Mouse (Mus musculus): ENCODE measurements around the gene Rgcc.

Rgcc gene

DNA sequence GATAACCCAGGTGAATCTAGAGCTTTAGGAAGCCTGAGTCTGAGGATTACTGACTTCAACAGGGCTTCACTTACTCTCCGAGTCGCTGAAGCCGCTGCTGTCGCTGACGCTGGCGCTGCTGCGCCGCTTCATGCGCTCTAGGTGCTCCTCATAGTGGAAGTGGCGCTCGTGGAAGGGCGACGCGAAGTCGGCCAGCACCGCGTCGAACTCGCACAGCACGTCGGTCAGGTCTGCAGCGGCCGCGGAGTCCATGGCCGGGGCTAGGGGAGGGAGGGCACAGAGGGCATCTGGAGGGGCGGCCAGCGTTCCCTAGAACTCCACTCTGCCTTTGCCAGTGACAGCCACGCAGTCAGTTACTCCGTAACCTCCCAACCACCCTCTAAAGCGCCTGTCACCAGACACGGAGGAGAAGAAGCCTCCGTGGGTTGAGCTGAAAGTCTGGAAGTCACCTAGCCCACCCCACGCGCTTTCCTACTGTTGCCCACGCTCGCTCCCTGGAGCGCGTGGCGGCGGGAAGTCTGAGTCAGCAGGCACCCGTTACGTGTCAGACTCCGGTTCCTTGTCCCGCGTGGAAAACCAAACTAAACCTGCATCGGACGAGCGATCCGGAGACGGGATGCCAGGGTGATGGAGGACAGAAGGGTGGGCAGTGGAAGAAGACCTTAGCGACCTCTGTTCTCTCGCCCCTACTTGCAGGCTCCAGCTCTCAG is 649 bp downstream of the Rgcc start:
- DNase-seq (ENCODE audit: low spot score in 2 of 2), result peak; percentile 68 to 71

DNA sequence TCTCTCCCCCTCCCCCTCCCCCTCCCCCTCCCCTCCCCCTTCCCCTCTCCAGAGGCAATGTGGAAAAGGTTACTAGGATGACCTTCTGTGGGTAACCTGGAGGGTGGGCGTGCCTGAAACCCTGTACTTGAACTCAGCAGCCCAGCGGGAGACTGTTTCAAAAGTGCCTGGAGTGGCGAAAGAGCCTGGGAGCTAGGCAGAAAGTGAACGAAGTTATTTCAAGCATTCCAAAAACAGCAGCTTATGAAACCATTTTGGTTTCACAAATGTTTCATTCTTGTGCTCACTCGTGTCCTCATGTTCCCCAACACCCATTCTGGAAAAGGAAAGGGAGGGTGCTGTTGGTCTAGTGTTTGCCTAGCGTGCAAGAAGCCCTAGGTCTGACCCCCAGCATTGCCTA is 1.6 kb downstream of the Rgcc start:
- DNase-seq (ENCODE audit: low spot score in 2 of 2), result peak in 1 of 2 experiments; percentile 27

- no peak for DNase-seq (ENCODE audit: low spot score in 2 of 2)
These were observed 2.2 kb downstream of the Rgcc start for GRCm38 (mm10) chr14:79299230-79299629.

- DNase-seq (ENCODE audit: low spot score in 2 of 2), result no peak
These were observed 3.0 kb downstream of the Rgcc start for GRCm38 (mm10) chr14:79298314-79298992.

- no peak for DNase-seq (ENCODE audit: low spot score in 2 of 2)
These were observed 4.6 kb downstream of the Rgcc start for GRCm38 (mm10) chr14:79296836-79297235.

- DNase-seq (ENCODE audit: low spot score in 2 of 2), result no peak
These were observed 5.2 kb downstream of the Rgcc start for GRCm38 (mm10) chr14:79296201-79296600.

GRCm38 (mm10) chr14:79295579-79295978 is 5.9 kb downstream of the Rgcc start:
- DNase-seq (ENCODE audit: low spot score in 2 of 2), result no peak

DNA sequence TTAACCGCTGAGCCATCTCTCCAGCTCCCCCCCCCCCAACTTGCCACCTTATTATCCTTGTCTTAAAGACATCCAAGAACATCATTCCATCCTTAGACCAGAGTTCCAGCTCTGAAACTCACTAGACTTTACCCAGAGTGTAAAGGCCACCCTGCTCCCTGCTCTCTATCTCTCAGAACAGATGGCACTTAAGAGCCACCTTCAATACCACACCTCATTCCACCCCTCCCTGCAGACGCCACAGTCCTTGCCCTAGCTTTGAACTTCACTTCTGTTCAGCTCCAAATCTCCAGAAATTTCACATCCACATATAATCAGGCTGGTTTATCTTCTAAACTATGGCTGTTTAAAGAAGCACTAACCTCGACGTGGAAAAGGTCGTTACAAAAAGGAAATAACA is 6.5 kb downstream of the Rgcc start:
- DNase-seq (ENCODE audit: low spot score in 2 of 2), result no peak

DNA sequence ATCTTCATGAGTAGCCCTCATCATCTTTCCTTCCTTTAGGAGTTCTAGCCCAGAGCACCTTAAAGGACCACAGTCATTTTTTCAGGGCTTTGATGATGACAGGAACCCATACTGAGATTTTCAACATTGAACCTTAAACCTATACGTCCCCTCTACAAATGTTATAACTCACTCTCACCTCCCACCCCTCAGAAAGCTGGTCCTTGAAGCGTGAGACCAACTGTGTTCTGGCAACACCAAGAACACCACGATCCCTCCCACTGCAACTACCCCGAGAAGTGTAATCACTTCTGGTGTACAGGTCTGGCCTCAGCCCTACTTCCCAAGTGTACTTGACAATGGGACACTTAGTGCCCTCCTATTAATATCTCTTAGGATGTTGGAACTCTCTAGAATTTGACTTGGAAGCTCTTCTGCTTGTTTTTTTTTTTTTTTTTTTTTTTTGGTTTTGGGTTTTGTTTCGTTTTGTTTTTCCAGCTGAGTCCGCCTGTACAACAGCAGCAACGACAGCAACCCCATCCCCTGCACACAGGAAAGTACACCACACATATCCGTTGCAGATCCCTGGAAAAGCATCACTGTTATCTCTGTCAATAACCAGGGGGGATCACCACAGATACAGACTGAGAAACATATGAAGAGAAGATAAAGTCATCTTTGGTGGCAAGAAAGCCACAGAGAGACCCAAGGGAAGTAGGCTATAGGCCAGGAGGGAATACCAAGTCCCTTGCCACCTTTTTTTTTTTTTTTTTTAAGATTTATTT is 7.2 kb downstream of the Rgcc start:
- DNase-seq (ENCODE audit: low spot score in 2 of 2), result no peak

GRCm38 (mm10) chr14:79293119-79293780 is 8.2 kb downstream of the Rgcc start:
- no peak for DNase-seq (ENCODE audit: low spot score in 2 of 2)

- DNase-seq (ENCODE audit: low spot score in 2 of 2), result no peak
These were observed 9.8 kb downstream of the Rgcc start for GRCm38 (mm10) chr14:79291629-79292028.

DNA sequence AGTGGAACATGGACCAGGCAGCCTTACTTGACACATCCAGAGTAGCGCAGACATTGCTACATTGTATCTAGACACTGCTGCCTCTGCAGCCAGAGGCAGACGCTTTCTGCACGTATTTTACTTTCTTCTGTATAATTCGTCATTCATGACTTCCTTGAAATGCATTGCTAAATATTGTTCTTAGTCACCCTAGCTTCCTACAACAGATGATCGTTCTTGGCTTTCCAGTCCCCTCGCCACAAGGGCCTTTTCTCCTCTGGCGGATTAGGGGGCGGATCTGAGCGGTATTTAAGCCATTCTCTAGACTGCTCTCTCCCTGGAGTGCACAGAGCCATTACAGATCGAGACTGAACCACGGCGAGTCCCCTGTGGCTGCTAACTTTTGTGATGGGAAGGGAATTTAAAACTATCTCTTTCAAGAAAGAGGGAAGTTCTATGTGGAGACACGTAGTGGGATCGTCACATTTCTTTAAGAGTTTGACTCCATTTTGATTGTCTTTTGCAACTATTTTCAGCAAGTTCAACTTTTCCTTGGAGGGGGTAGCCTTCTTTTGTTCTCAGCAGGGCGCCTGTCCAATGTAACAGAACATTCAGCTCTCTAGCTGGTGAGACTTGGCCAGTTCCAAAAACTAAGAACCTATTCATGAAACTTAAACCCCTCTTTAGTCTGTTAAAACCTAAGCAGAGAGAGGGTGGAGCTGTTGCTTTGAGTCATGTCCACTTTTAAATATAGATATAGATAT is 10.6 kb downstream of the Rgcc start:
- DNase-seq (ENCODE audit: low spot score in 2 of 2), result no peak

DNA sequence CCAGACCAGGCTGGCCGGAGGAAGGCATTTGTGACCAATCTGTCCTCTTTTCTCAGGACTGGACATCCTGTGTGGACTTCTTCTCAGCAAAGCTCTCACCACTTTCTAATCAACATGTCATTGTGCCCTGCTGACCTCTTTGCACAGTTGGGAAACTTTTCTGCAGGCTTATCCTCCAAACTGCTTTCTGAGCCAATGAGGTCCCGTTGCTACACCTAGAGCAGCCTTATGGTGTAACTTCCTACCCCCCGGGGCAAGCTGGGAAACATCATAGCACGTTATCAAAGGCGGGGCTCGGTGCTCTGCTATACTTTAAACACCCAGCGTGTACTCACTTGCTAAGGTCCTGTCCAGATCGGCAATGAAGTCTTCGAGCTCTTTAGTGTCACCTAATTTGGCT is 11.5 kb downstream of the Rgcc start:
- no peak for DNase-seq (ENCODE audit: low spot score in 2 of 2)

DNA sequence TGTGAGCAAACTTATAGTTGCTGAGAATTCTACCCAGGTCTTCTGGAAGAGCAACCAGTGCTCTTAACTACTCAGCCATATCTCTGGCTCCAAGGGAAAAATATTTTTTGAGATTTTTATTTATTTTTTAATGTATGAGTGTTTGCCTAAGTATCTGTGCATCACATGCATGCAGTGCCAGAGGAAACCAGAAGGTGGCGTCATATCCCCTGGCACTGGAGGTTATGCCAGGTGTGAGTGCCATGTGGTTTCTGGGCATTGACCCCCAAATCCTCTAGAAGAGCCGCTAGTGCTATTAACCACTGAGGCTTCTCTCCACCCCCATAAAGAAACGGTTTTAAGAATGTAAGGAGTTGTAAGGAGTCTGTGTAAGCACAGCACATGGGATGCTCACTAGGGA is 13.2 kb downstream of the Rgcc start:
- no peak for DNase-seq (ENCODE audit: low spot score in 2 of 2)

DNA sequence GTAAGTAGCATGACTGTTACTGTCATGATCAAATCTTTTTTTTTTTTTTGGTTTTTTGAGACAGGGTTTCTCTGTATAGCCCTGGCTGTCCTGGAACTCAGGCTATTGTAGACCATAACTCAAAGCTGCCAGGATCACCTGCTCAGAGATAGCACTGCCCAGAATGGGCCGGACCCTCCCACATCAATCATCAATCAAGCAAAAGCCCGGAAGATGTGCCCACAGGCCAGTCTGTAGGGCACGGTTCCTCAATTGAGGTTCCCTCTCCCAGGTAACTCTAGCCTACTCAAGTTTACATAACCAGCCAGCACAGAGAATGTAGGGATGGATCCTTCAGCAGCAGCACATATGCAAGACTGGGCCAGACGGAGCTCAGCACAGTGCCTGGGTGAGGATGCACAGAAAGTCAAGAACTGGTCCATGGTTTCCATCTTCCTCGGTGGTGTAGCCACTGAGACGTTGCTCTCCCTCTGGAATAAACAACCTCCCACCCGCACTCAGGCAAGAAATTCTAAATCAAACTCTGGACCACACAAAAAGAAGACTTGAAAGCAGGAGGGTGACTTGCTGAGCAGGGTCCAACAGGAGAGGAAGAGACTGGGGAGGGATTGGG is 14.1 kb downstream of the Rgcc start:
- no peak for DNase-seq (ENCODE audit: low spot score in 2 of 2)

- no peak for DNase-seq (ENCODE audit: low spot score in 2 of 2)
These were observed 15.9 kb downstream of the Rgcc start for GRCm38 (mm10) chr14:79285549-79285948.

DNA sequence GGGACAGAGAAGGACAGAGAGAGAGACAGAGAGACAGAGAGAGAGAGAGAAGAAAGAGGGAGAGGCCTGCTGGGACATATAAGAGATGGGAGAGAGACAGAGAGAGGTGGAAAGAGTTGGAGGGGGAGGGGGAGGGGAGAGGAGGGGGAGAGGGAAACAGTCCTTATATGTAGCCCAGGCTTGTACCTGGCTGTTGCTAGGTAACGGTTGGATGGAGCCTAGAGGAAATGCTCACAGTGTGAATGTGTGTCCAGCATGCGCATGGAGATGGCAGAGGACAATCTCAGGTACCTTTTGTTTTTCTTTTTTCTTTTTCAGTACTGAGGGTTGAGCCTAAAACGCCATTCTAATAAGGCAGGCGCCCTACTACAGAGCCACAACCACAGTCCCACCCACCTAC is 16.8 kb downstream of the Rgcc start:
- no peak for DNase-seq (ENCODE audit: low spot score in 2 of 2)

- DNase-seq (ENCODE audit: low spot score in 2 of 2), result no peak
These were observed 17.5 kb downstream of the Rgcc start for GRCm38 (mm10) chr14:79283952-79284351.

GRCm38 (mm10) chr14:79281894-79282553 is 19.4 kb downstream of the Rgcc start:
- no peak for DNase-seq (ENCODE audit: low spot score in 2 of 2)

DNA sequence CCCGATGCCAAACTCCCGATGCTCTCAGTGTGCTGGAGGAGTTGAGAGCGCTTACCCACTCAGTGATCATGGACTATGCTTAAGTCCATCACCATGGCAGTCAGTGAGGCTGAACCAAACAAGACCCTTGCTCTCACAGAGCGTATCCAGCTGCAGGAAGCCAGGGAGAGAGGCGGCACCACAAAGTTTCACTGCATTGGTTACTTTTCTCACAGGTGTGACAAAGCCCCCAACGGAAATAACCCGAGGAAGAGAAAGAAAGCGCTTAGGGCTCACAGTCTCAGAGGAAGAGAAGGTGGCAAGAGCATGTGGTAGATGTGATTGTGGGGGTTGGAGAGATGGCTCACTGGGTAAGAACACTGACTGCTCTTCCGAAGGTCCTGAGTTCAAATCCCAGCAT is 21.0 kb downstream of the Rgcc start:
- no peak for DNase-seq (ENCODE audit: low spot score in 2 of 2)

DNA sequence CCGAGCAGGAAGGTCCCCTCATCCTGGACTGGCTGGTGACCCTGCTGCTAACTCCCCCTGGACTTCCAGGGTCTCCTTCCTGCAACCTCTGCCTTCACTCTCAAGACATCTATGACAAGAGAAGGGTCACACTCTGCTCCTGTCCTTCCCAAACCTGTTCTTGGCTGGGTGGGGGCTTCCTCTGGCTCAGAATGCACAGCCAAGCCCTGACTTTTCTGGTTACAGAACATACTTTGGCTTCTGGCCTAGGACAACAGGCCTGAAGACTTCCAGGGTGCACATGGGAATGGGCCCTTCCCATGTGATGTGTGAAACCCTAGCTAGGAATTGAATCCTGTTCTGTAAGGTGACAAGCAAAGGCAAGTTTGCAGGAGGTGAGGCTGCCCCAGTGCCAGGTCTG is 22.0 kb downstream of the Rgcc start:
- DNase-seq (ENCODE audit: low spot score in 2 of 2), result no peak
